Mouse (Mus musculus) thymus, adult 2 months (tissue): ENCODE data around the gene Mcpt9.
"Not testable (repeated sequence)": the region's sequence is repeated elsewhere in the genome, so short reads cannot be mapped to it uniquely, and the experiment has no call there.

Experiments used
- CTCF ChIP-seq: fragments of 200-500 bp; IDR thresholded peaks from 2 replicates; pipeline ENCODE4 v1.5.1; 2012; ENCODE audit warnings: mild to moderate bottlenecking, control low read depth, low read length, moderate library complexity, borderline replicate concordance; ENCODE audit not compliant: control insufficient read depth, poor library complexity, insufficient read depth; ENCODE audit errors: extremely low read depth
- POLR2A ChIP-seq: fragments of 200-500 bp; IDR thresholded peaks from 2 replicates; pipeline ENCODE4 v1.6.1; 2012; ENCODE audit warnings: mild to moderate bottlenecking, low read length, control low read depth, moderate library complexity; ENCODE audit not compliant: control insufficient read depth, poor library complexity, insufficient read depth; ENCODE audit errors: extremely low read depth

DNA sequence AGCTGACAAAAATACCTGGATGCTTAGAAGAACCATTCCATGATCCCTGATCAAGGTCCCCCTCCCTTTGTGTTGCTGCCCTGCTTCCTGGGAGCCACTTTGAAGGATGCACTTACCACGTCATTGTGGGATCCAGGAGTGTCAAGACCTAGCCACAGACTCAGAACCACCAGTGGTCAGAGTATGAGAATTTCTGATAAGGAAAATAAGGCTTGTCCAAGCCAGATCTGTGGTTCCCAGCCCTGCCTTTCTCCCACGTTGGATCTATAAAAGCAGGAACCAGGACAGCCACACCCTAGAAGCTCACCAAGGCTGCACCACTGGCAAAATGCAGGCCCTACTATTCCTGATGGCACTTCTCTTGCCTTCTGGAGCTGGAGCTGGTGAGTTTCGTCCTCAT, 12.6 kb downstream of the Mcpt9 start, which contains the start of gene Mcpt1:
- TF ChIP-seq CTCF, POLR2A: not testable (repeated sequence)
